Mouse (Mus musculus): ENCODE results near the gene Itga11.

Itga11 gene

GRCm38 (mm10) chr9:62689748-62690147, 12.1 kb downstream of the Itga11 start:
- no peak for DNase-seq

- no peak for DNase-seq
These were observed 16.4 kb downstream of the Itga11 start for GRCm38 (mm10) chr9:62694054-62694453.

GRCm38 (mm10) chr9:62695210-62695609, 17.6 kb downstream of the Itga11 start:
- no peak for DNase-seq

GRCm38 (mm10) chr9:62696799-62697198, 19.2 kb downstream of the Itga11 start:
- no peak for DNase-seq

GRCm38 (mm10) chr9:62707267-62707666, 29.6 kb downstream of the Itga11 start:
- no peak for DNase-seq

- no peak for DNase-seq
These were observed 30.2 kb downstream of the Itga11 start for GRCm38 (mm10) chr9:62707870-62708269.

- no peak for DNase-seq
These were observed 32.4 kb downstream of the Itga11 start for GRCm38 (mm10) chr9:62709983-62710382.

- no peak for DNase-seq
These were observed 34.7 kb downstream of the Itga11 start for GRCm38 (mm10) chr9:62712374-62712773.

GRCm38 (mm10) chr9:62713040-62713439, 35.4 kb downstream of the Itga11 start:
- DNase-seq = no peak

- DNase-seq = no peak
These were observed 36.7 kb downstream of the Itga11 start for GRCm38 (mm10) chr9:62714336-62714735.

- no peak for DNase-seq
These were observed 40.4 kb downstream of the Itga11 start for GRCm38 (mm10) chr9:62717982-62718381.

- DNase-seq = no peak
These were observed 44.2 kb downstream of the Itga11 start for GRCm38 (mm10) chr9:62721791-62722190.

- no peak for DNase-seq
These were observed 45.1 kb downstream of the Itga11 start for GRCm38 (mm10) chr9:62722716-62723115.

- DNase-seq = no peak
These were observed 46.5 kb downstream of the Itga11 start for GRCm38 (mm10) chr9:62724175-62724574.

GRCm38 (mm10) chr9:62725247-62725646, 47.6 kb downstream of the Itga11 start:
- no peak for DNase-seq

GRCm38 (mm10) chr9:62726472-62726871, 48.8 kb downstream of the Itga11 start:
- DNase-seq = no peak

GRCm38 (mm10) chr9:62744558-62745275, 67.1 kb downstream of the Itga11 start:
- DNase-seq = peak; percentile 15

- no peak for DNase-seq
These were observed 69.0 kb downstream of the Itga11 start for GRCm38 (mm10) chr9:62746646-62747045.

- no peak for DNase-seq
These were observed 72.0 kb downstream of the Itga11 start for GRCm38 (mm10) chr9:62749666-62750065.

- no peak for DNase-seq
These were observed 72.8 kb downstream of the Itga11 start for GRCm38 (mm10) chr9:62750381-62750780.

GRCm38 (mm10) chr9:62758288-62758687, 80.7 kb downstream of the Itga11 start:
- no peak for DNase-seq

- DNase-seq = no peak
These were observed 82.0 kb downstream of the Itga11 start for GRCm38 (mm10) chr9:62759601-62760000.

- DNase-seq = no peak
These were observed 85.9 kb downstream of the Itga11 start for GRCm38 (mm10) chr9:62763478-62763877.

- DNase-seq = no peak
These were observed 87.7 kb downstream of the Itga11 start for GRCm38 (mm10) chr9:62765346-62765745.

- DNase-seq = no peak
These were observed 89.8 kb downstream of the Itga11 start for GRCm38 (mm10) chr9:62767464-62767863.

Data from cerebellum, adult 8-10 months (tissue).